Mouse (Mus musculus): ENCODE measurements at regions not wholly inside any gene's neighbourhood (a gene's known extent, or its start where the extent isn't known, plus 50 kb on each side); places are given as distances from the start of the nearest gene placed in this dataset.

DNA sequence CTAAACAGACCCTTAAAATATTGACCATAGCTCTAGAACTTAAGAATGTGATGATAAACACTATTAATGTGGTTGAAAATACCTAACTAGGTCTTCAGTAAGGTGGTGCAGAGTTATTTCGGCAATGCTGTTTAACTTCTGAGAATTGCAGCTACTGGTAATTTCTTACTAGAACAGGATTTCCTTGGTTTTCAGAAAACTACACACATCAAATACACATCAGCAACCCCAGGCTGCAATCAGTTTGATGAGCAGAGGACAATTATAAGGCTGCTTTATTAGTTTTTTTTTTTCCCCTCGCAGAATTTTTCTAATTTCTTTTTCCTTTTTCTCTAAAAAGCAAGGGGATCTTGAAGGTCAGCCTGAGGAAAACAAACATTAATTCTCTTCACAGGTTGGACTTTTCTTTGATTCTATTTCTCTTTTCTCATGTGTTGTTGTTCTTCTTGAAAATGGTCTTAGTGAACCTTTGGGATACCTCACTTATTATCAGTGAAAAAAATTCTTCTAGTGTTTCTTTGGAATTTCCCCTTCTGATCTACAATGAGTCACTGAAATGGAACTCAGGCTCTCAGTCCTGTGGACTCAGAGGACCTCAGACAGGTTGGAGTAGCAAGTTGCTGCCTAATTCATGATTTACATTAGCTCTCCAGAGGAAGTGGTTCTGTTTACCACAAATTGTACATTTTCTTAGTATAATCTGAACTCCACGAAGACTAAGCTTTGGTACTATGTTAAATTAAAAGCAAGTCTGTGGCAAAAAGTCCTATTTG is 194.9 kb upstream of the Klf6 start:
- TF ChIP-seq ELF1 (IDR thresholded peaks at IDR 0.05; ENCODE audit: low read depth, low read length) = no peak
- no peak for TF ChIP-seq MYC (IDR thresholded peaks at IDR 0.05; ENCODE audit: low read depth, low read length)
- TF ChIP-seq CTCF (IDR thresholded peaks at IDR 0.05 in 2 of 3, conservative IDR thresholded peaks at IDR 0.05 in 1 of 3; ENCODE audit: control insufficient read depth in 1 of 3, insufficient read depth in 1 of 3, low read depth in 2 of 3, low read length in 3 of 3, poor library complexity in 1 of 3, severe bottlenecking in 1 of 3) = no peak
- no peak for TF ChIP-seq POLR2A (IDR thresholded peaks at IDR 0.05; ENCODE audit: control insufficient read depth in 1 of 2, insufficient read depth in 1 of 2, low read depth in 1 of 2, low read length in 2 of 2, poor library complexity in 1 of 2)
- no peak for TF ChIP-seq SMC3 (IDR thresholded peaks at IDR 0.05; ENCODE audit: low read depth, low read length)
- no peak for TF ChIP-seq MEF2A (IDR thresholded peaks at IDR 0.05; ENCODE audit: extremely low read depth, insufficient replicate concordance, low read depth, low read length, poor library complexity, severe bottlenecking)
- no peak for TF ChIP-seq EP300 (IDR thresholded peaks at IDR 0.05; ENCODE audit: low read depth in 1 of 2, low read length in 2 of 2)
- no peak for TF ChIP-seq ZC3H11A (IDR thresholded peaks at IDR 0.05; ENCODE audit: low read depth, low read length)
- no peak for TF ChIP-seq POLR2AphosphoS5 (IDR thresholded peaks at IDR 0.05; ENCODE audit: borderline replicate concordance, low read depth, low read length)
- no peak for TF ChIP-seq USF1 (IDR thresholded peaks at IDR 0.05; ENCODE audit: low read depth, low read length)

Measured in MEL (cell line).